Mouse (Mus musculus): Measurements from ENCODE around the gene P2rx7.

The P2rx7 gene

DNA sequence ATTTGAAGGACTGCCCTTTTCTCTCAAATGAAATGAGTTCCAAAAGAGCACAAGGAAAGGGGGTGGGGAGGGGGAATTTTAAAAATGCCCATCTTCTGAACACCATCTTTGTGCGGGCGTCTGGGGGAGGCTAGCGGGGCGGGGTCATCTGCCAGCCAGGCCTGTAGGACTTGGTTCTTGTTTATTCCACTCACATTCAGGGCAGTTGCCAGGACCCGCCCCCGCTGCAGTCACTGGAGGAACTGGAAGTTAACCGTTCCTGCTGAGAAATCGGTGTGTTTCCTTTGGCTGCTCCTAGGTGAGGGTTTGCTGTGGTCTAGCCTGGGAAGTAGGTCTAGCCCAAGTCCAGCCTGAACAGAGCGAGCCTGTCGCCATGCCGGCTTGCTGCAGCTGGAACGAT lies at the start of gene P2rx7:
TSS of gene P2rx7 (plus strand) at position 211 of the 400 bp plus-strand sequence.
- no peak for DNase-seq (ENCODE audit: low spot score)

GRCm38 (mm10) chr5:122595470-122595869 lies 48.2 kb upstream of the P2rx7 start:
- DNase-seq (ENCODE audit: low spot score), result no peak

GRCm38 (mm10) chr5:122602233-122602632 lies 41.5 kb upstream of the P2rx7 start:
- DNase-seq (ENCODE audit: low spot score), result no peak

DNA sequence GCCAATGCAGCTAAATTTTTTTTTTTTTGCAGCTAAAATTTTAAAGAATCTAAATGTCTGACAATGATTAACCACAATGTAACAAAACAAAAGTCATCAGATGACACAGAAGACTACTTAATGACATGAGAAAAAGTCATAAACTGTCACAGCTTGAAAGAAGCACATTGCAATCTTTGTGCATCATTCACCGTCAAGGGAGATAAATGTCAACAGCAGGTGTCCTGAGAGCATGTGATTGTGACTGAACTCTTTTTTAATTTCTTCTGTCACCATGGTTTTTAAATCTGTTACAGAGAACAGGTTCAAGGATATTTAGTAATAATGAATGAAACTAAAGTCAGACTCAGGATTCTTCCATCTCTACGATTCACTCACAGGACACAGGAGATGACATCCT lies 38.8 kb upstream of the P2rx7 start:
- DNase-seq (ENCODE audit: low spot score), result no peak

DNA sequence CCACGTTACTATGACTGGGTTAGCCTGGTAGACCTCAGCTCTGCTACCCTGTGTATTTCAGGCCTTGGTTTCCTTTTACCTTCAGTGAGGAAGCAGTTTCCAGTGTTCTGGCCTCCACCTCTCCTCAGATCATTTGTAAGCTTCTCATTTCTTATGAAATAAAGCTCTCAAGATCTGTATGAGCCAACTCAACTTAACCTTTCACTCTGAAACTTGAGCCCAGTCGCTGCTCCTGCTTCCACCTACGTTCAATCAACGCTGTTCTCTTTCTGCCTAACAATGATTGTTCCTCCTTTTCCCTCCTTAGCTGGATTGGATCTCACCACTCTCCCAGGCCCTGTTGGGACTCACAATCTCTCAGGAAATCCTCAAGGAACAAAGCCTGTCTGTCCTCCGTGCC lies 32.1 kb upstream of the P2rx7 start:
- no peak for DNase-seq (ENCODE audit: low spot score)

DNA sequence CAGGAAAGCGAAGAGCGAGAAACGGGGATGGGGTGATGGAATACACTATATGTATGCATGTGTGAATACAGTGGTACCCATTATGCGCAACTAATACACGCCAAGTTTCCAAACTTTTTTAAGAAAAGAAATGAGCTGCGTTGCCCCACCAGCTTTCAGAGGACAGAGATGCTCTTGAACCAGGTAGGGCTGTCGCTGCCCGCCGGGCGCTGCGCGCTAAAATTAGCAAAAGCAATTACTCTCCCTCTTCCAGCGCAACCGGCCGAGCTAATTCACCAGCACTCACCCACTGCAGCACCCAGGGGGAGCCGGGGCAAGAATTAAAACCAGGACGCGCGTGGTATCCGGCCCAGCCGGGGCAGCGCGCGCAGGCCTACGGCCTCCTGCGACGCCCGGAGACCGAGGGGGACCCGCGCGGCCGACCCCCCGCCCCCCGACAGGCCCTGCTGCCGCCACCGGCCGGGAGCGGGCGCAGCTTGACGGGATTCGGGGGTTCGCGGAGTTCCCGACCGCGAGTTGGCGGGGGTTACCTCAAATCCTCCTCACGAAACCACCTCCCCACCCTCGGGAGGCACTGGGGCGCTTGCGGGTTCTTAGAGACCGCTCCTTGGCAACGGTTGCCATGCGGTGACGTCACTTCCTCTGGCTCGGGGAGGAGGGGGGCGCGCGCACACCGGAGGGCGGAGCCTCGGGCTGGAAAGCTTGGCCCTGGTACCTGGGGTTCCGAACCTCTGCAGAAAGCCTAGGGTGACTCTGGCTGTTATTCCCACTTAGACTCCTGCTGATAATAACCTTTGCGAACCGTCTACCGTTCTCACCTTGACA lies 29.6 kb upstream of the P2rx7 start, which contains the start of gene Ift81:
TSS of gene Ift81 (minus strand) at position 611 of the 825 bp plus-strand sequence.
- DNase-seq (ENCODE audit: low spot score), result peak; percentile 88

DNA sequence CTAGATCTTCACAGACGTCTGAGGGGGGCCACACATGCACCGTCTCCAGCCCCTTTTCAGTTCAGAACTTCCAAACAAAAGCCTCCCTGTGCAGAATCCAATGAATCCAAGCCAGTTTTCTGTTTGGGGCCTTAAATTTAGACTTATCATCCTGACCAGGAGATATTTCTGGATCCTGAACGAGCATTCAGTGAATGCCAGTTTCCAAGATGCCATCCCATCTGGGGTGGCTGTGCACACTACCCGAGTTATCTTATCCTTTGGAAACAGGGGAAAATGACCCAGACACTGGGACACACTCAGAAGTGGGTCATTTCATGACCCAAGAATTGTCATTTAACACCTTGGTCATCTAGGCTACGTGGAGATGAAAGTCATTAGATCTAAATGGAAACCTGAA lies 26.0 kb upstream of the P2rx7 start:
- no peak for DNase-seq (ENCODE audit: low spot score)

DNA sequence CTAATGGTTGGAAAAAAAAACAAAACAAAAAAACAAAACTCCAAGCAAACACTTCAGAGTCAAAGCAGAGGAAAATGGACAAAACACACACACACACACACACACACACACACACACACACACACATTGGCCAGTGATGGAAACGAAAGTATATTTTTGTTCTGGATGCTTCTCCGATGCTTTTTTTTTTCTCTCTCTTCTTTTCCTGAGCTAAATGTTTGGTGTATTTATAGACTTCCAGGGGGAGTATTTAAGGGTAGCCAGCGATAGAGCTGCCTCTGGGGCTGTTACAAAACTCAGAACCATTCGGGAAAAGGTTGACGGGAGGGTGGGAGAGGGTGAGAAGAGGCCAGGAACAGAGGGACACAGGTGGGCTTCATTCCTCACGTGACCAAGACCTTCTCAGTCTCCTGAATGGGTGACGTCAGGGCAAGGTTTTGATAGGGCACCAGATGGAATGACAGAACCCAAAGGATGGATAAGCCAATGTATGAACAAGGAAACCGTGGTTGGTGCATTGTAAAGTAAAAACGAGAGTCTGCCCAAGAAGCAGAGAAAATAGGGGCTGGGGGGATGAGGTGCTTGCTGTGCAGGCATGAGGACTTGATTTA lies 23.9 kb upstream of the P2rx7 start:
- DNase-seq (ENCODE audit: low spot score), result no peak

DNA sequence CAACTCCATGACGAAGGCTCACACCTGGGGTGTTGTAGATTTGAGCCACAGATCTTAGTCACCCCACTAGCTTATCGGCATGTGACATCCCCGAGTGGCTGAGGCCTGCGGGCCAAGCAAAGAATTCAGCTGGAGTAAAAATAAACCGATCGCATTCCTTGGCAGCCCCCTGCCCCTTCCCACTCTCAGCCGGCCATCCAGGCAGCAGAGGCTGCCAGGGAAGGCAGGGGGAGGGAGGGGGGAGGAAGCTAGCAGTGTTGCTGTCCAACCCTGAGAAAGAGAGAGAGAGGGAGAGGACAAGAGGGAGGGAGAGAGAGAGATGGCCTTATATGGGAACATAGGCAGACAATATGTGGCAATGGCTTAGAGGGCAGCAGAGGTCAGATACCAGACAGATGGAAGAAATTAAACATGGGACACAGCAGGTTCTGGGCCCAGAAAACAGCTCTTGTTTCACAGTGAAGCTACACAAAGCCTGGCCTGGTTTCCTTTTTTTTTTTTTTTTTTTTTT lies 22.3 kb upstream of the P2rx7 start:
- DNase-seq (ENCODE audit: low spot score), result no peak

DNA sequence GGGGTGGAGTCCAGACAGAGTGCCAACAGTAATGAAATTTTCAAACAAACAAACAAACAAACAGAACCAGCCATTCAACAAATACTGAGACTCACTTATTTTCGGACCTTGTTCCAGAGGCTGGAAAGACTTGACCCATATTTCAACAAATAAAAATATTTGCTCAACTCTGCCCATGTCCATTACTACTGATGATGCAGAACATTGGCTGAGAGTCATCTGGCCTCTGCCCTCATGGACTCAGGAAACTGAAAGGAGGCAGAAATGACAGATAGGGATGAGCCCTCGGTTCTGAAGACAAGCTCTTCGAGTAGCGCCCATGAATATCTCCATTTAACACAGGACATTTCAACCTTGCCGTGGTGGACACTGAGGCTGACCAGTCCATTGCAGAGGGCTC lies 21.2 kb upstream of the P2rx7 start:
- no peak for DNase-seq (ENCODE audit: low spot score)

DNA sequence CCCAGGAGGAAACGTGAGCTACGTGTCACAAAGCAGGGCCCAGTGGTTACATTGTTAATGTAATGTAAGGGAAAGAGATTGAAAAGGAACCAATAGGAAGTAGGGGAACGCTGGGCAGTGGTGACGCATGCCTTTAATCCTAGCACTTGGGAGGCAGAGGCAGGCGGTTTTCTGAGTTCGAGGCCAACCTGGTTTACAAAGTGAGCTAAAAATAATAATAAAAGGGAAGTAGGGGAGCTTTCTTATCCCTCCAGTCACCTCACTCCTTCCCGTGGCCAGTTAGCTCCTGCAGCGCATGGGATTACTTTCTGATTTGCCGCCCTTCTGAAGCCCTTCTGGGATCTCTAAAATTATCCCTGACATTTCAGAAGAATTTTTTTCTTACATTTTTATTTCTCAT lies 19.9 kb upstream of the P2rx7 start:
- no peak for DNase-seq (ENCODE audit: low spot score)

DNA sequence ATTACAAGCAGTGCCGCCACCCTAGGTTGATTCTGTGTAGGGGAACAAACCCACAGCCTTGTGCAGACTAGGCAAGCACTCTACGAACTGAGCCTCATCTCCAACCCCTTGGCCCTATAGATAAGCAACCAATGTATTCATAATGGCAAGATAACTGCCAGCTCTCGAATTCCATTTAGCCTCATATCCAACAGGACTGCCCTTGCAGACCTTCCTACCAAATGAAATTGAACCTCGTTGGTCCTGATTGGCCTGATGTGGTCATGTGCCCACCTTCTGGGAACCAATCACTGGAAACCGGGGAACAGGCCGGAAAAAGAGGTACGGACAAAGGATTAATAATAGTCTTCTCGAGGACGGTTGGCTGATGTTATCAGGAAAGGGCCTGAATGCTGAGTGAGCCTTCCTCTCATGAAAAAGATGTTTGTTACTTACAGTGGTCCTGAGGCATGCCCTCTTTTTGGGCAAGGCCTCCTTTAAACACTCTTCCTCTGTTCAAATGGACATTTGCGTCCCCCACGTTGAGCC lies 18.7 kb upstream of the P2rx7 start:
- DNase-seq (ENCODE audit: low spot score), result no peak

DNA sequence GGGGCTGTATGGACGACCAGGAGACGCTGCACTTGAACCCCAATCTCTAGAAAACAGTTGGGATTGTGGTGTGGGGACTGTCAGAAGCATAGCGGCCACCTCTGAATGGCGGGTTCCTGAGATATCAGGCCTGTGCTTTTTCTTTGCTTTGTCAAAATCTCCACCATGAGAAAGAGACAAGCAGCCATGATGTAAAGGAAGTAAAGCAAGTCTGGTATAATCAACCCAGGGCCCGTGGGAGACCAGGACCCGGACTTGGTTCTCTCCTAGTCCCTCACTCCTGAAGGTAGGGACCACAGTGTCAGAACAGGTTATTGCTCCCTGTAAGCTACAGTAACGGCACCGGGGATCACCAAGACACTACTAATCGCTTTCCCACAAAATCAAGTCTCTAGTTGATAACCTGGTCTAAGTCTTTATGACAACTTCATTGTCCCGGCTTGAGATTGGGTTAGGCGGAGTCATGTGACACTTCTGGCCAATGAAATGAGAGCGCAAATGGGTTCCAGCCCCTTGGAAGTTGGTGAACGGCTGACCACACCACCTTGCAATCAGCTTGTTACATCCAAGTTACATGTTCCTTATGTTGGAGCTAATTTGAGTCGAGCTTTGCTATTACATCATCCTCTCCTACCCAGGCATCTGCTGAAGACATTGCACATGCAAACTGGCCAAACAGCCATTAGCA lies 18.0 kb upstream of the P2rx7 start:
- DNase-seq (ENCODE audit: low spot score), result no peak

- DNase-seq (ENCODE audit: low spot score), result peak; percentile 69
Measured at GRCm38 (mm10) chr5:122627243-122627642, 16.5 kb upstream of the P2rx7 start.

DNA sequence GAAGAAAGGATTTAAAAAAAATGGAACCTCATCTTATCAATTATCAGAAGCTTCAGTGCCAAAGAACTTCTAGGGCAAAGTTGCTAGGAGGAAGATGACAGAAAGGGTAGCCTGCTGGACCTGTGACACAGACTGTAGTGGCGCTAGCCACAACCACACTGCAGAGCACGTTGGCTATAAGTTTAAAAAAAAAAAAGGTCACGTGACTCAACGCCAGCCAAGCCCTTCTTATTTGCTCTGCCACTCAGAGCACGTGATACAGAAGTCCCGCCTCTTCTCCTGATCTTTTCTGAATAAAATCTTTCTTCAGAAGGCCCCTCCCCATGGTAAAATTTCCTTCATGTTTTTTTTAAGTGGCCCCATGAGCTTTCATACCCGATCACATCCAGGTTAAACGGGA lies 8.5 kb upstream of the P2rx7 start:
- no peak for DNase-seq (ENCODE audit: low spot score)

- DNase-seq (ENCODE audit: low spot score), result no peak
Measured at GRCm38 (mm10) chr5:122636308-122636707, 7.4 kb upstream of the P2rx7 start.

- DNase-seq (ENCODE audit: low spot score), result no peak
Measured at GRCm38 (mm10) chr5:122636958-122637357, 6.8 kb upstream of the P2rx7 start.

- no peak for DNase-seq (ENCODE audit: low spot score)
Measured at GRCm38 (mm10) chr5:122638296-122638695, 5.4 kb upstream of the P2rx7 start.

- no peak for DNase-seq (ENCODE audit: low spot score)
Measured at GRCm38 (mm10) chr5:122639517-122639916, 4.2 kb upstream of the P2rx7 start.

GRCm38 (mm10) chr5:122639986-122640385 lies 3.7 kb upstream of the P2rx7 start:
- no peak for DNase-seq (ENCODE audit: low spot score)

DNA sequence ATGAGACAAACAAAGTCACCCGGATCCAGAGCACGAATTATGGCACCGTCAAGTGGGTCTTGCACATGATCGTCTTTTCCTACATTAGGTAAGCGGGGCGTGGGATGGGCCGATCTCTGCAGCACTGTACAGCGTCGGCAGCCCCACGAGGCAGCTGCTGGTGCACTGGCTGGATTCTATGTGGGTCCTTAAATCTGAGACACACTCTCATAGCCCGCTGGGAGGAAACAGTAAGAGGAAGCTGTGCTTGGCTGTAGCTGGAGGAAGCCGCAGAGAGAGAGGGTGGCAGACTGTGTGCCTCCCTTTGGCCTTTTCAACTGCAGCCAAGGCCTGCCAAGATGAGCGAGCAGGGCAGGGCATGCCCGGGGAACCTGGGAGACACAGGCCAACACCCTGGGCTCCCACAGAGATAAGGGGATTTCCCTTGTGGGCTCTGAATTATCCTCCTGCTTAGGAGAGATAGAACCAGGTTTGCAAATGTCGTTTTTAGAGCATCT lies 448 bp downstream of the P2rx7 start:
- no peak for DNase-seq (ENCODE audit: low spot score)

GRCm38 (mm10) chr5:122645290-122645689 lies 1.6 kb downstream of the P2rx7 start:
- no peak for DNase-seq (ENCODE audit: low spot score)
